Comparison of ENCODE assay signal across 9 mouse cellular contexts in the genomic region with DNA sequence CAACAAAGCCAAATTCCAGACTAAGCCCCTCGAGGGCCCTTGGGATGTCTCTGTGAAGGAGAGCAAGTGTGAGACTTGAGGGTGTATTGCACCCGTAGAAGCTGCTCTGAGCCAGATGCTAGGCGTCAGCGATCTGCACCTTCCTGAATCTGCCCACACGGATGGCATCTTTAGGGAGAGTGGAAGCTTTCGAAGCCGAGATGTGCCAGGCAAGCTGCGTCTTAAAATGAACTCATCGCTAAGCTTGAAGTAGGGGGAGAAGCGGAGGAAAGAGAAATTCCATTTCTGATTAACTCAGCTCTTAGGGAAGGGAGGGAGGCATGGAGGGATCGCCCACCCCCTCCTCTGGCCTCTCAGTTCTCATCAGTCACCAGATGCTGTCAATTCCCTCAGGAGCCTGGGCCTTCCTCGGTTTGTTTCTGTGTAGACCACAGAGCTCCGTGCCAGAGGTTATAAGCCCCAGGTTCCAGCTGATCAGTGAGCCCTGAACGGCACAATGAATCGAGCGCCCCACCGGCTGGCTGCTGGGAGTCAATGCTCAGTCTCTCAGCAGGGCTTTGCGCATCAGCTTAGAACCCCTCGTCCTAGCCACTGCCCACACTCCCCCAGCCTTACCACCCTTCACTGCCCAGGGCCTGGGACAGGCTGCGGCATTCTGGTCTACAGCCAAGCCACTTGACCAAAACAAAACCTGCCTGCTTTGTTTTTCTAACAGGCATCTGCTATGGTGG.
DNase-seq lines count a peak whose midpoint lies in the region; ATAC-seq lines count a peak whose summit lies in the region.
"Had no signal": no experiment of that assay in that cellular context is flagged by ENCODE, and none has a peak within 500 bp of the region (broad histone marks: within the 10 kb centered on the region; RNA-seq: fewer than 3 reads in every experiment).

No protein-coding gene starts in this region.

- no peaks in the 10 kb centered on the region for H3K9me3 ChIP-seq in limb, embryonic 11.5 days (ENCODE audit: control insufficient read depth, low read length)
- H3K9me3 ChIP-seq in limb, embryonic 10.5 days (replicated peaks): no peaks in the 10 kb centered on the region
- H3K9me3 ChIP-seq in forebrain, embryonic 10.5 days: no peaks in the 10 kb centered on the region
- no peaks in the 10 kb centered on the region for H3K9me3 ChIP-seq in hindbrain, embryonic 10.5 days
- no peaks in the 10 kb centered on the region for H3K9me3 ChIP-seq in midbrain, embryonic 11.5 days (ENCODE audit: control insufficient read depth, low read length)
- no peaks in the 10 kb centered on the region for H3K9me3 ChIP-seq in stomach, embryonic 16.5 days (replicated peaks; ENCODE audit: control insufficient read depth, low read length)

- peaks cover 3% of the 10 kb centered on the region; the same call in 1 of the 2 replicates for H3K27me3 ChIP-seq in limb, embryonic 11.5 days (ENCODE audit: control insufficient read depth, insufficient read depth, low read length)
- peaks cover 32% of the 10 kb centered on the region; the same call in 1 of the 2 replicates for H3K27me3 ChIP-seq in limb, embryonic 10.5 days (ENCODE audit: low read depth, poor library complexity, severe bottlenecking)
- H3K27me3 ChIP-seq in forebrain, embryonic 10.5 days (ENCODE audit: poor library complexity, severe bottlenecking): peaks cover 35% of the 10 kb centered on the region
- H3K27me3 ChIP-seq in hindbrain, embryonic 10.5 days (ENCODE audit: insufficient read depth, poor library complexity, severe bottlenecking): peaks cover 22% of the 10 kb centered on the region; the same call in 1 of the 2 replicates
- no peaks in the 10 kb centered on the region for H3K27me3 ChIP-seq in midbrain, embryonic 11.5 days (ENCODE audit: control insufficient read depth, insufficient read depth, low read length)
- H3K27me3 ChIP-seq in stomach, embryonic 16.5 days (ENCODE audit: control insufficient read depth, insufficient read depth, low read length): no peaks in the 10 kb centered on the region

- peak overlapping the region; percentile 17 for H3K4me2 ChIP-seq in limb, embryonic 11.5 days (ENCODE audit: low read depth, severe bottlenecking)
- H3K4me2 ChIP-seq in midbrain, embryonic 11.5 days: peak overlapping the region; percentile 17
- peak overlapping the region; percentile 36 for H3K4me2 ChIP-seq in stomach, embryonic 16.5 days (ENCODE audit: low read depth, low read length)

- H3K9ac ChIP-seq in limb, embryonic 11.5 days (ENCODE audit: low read length): no peak overlapping the region
- H3K9ac ChIP-seq in midbrain, embryonic 11.5 days (ENCODE audit: low read length): 0 out of 2 replicates have a peak overlapping the region, but pooled peaks have one; percentile 1
- H3K9ac ChIP-seq in stomach, embryonic 16.5 days (ENCODE audit: low read length): peak overlapping the region; percentile 8; the same call in 1 of the 2 replicates

- H3K36me3 ChIP-seq in limb, embryonic 11.5 days (ENCODE audit: control insufficient read depth, insufficient read depth, low read length): no peaks in the 10 kb centered on the region
- H3K36me3 ChIP-seq in limb, embryonic 10.5 days: no peaks in the 10 kb centered on the region
- H3K36me3 ChIP-seq in forebrain, embryonic 10.5 days (replicated peaks): no peaks in the 10 kb centered on the region
- no peaks in the 10 kb centered on the region for H3K36me3 ChIP-seq in hindbrain, embryonic 10.5 days
- H3K36me3 ChIP-seq in midbrain, embryonic 11.5 days (ENCODE audit: control insufficient read depth, insufficient read depth, low read length): no peaks in the 10 kb centered on the region
- H3K36me3 ChIP-seq in stomach, embryonic 16.5 days (ENCODE audit: control insufficient read depth, insufficient read depth, low read length): no peaks in the 10 kb centered on the region
- H3K36me3 ChIP-seq: G1E had no signal

- DNase-seq in limb, embryonic 11.5 days (ENCODE audit: low spot score): no peak
- DNase-seq in limb, embryonic 10.5 days (ENCODE audit: low spot score): no peak
- no peak for DNase-seq in forebrain, embryonic 10.5 days (ENCODE audit: extremely low spot score, low spot score)
- peak; percentile 60 for DNase-seq in hindbrain, embryonic 10.5 days (ENCODE audit: low spot score)
- DNase-seq in layer of hippocampus, adult 9-11 months: peak; percentile 53
- peak; percentile 92 for DNase-seq in midbrain, embryonic 11.5 days (ENCODE audit: low spot score, missing footprints)
- no peak for DNase-seq in urinary bladder, adult 18-20 months (ENCODE audit: low spot score in 2 of 2)

- H3K4me1 ChIP-seq in limb, embryonic 11.5 days (ENCODE audit: control insufficient read depth, insufficient read depth, low read length): peaks cover 7% of the 10 kb centered on the region; the same call in 1 of the 2 replicates
- H3K4me1 ChIP-seq in limb, embryonic 10.5 days: peaks cover 14% of the 10 kb centered on the region
- peaks cover 41% of the 10 kb centered on the region for H3K4me1 ChIP-seq in forebrain, embryonic 10.5 days
- H3K4me1 ChIP-seq in hindbrain, embryonic 10.5 days (replicated peaks): peaks cover 30% of the 10 kb centered on the region
- H3K4me1 ChIP-seq in midbrain, embryonic 11.5 days (ENCODE audit: control insufficient read depth, insufficient read depth, low read length): peaks cover 10% of the 10 kb centered on the region
- peaks cover 22% of the 10 kb centered on the region for H3K4me1 ChIP-seq in stomach, embryonic 16.5 days (ENCODE audit: control insufficient read depth, insufficient read depth, low read length)

- no peak for ATAC-seq in limb, embryonic 11.5 days (ENCODE audit: insufficient number of reproducible peaks, low FRiP score, low TSS enrichment, low read depth)
- ATAC-seq in midbrain, embryonic 11.5 days (ENCODE audit: low FRiP score): peak; percentile 64; the same call in 1 of the 2 replicates
- ATAC-seq in stomach, embryonic 16.5 days (ENCODE audit: insufficient read depth, low FRiP score): no peak

- WGBS in limb, embryonic 11.5 days: 31% methylated on average over 20 of the region's 20 CpGs
- WGBS in limb, embryonic 10.5 days: 29% methylated on average over 20 of the region's 20 CpGs
- 29% methylated on average over 20 of the region's 20 CpGs for WGBS in forebrain, embryonic 10.5 days
- WGBS in hindbrain, embryonic 10.5 days: 21% methylated on average over 20 of the region's 20 CpGs
- 20% methylated on average over 20 of the region's 20 CpGs for WGBS in midbrain, embryonic 11.5 days
- WGBS in stomach, embryonic 16.5 days: 17% methylated on average over 20 of the region's 20 CpGs

- no peak overlapping the region for H3K27ac ChIP-seq in limb, embryonic 11.5 days (replicated peaks; ENCODE audit: low read depth, low read length)
- no peak overlapping the region for H3K27ac ChIP-seq in limb, embryonic 10.5 days
- H3K27ac ChIP-seq in forebrain, embryonic 10.5 days: peak overlapping the region; percentile 67
- peak overlapping the region; percentile 81 for H3K27ac ChIP-seq in hindbrain, embryonic 10.5 days
- no peak overlapping the region; the same call in 1 of the 2 replicates for H3K27ac ChIP-seq in midbrain, embryonic 11.5 days (ENCODE audit: low read depth, low read length)
- no peak overlapping the region for H3K27ac ChIP-seq in stomach, embryonic 16.5 days (ENCODE audit: low read length)

- no peak overlapping the region for H3K4me3 ChIP-seq in limb, embryonic 11.5 days (ENCODE audit: low read depth, low read length)
- H3K4me3 ChIP-seq in limb, embryonic 10.5 days: no peak overlapping the region
- H3K4me3 ChIP-seq in forebrain, embryonic 10.5 days: peak overlapping the region; percentile 7; the same call in 1 of the 2 replicates
- H3K4me3 ChIP-seq in hindbrain, embryonic 10.5 days: peak overlapping the region; percentile 33
- no peak overlapping the region for H3K4me3 ChIP-seq in midbrain, embryonic 11.5 days (ENCODE audit: low read depth, low read length)
- H3K4me3 ChIP-seq in stomach, embryonic 16.5 days (replicated peaks; ENCODE audit: low read length): peak overlapping the region; percentile 2; the same call in 1 of the 2 replicates

Comparison
In these comparisons a context has a peak if more than half of its experiments do, and no peak if none do; other contexts are left out.
1. DNase-seq: peak in hindbrain, embryonic 10.5 days (single experiment), layer of hippocampus, adult 9-11 months (single experiment) and midbrain, embryonic 11.5 days (single experiment); none in limb, embryonic 11.5 days (single experiment), limb, embryonic 10.5 days (single experiment), forebrain, embryonic 10.5 days (single experiment) and urinary bladder, adult 18-20 months (0 of 2).
2. H3K27ac ChIP-seq: peak in forebrain, embryonic 10.5 days (single experiment) and hindbrain, embryonic 10.5 days (single experiment); none in limb, embryonic 11.5 days (single experiment), limb, embryonic 10.5 days (single experiment), midbrain, embryonic 11.5 days (single experiment) and stomach, embryonic 16.5 days (single experiment).
3. H3K4me3 ChIP-seq: peak in forebrain, embryonic 10.5 days (single experiment), hindbrain, embryonic 10.5 days (single experiment) and stomach, embryonic 16.5 days (single experiment); none in limb, embryonic 11.5 days (single experiment), limb, embryonic 10.5 days (single experiment) and midbrain, embryonic 11.5 days (single experiment).
4. Peak in every context shown above with its lines, with median percentiles within 50 percentile points of each other: H3K4me2 ChIP-seq.